Mouse (Mus musculus): ENCODE results near the gene Rassf2. TPM values are rescaled to one million over a fixed set of nuclear protein-coding genes. Genes with fewer than 3 reads are reported as not detected.

Gene Rassf2
- polyA plus RNA-seq, 1 experiment = 35.7 TPM

- no peak overlapping the region for H3K4me3 ChIP-seq (replicated peaks; ENCODE audit: control insufficient read depth, low read depth, low read length)
- peaks cover 4% of the 10 kb centered on the region for H3K4me1 ChIP-seq (ENCODE audit: control insufficient read depth, insufficient read depth, low read length)
- TF ChIP-seq CTCF (IDR thresholded peaks at IDR 0.05; ENCODE audit: control insufficient read depth, insufficient read depth, low read length) = no peak
- no peak for TF ChIP-seq POLR2A (IDR thresholded peaks at IDR 0.05; ENCODE audit: borderline replicate concordance, control insufficient read depth, low read depth, low read length)
- H3K27ac ChIP-seq (ENCODE audit: control insufficient read depth, insufficient read depth, low read depth, low read length, poor library complexity) = no peak overlapping the region
- 84% methylated on average over 15 of the region's 15 CpGs for WGBS
Measured at GRCm38 (mm10) chr2:132044320-132045274, 14.5 kb upstream of the Rassf2 start.

GRCm38 (mm10) chr2:132043101-132043621 lies 13.1 kb upstream of the Rassf2 start:
- no peak for TF ChIP-seq POLR2A (IDR thresholded peaks at IDR 0.05; ENCODE audit: borderline replicate concordance, control insufficient read depth, low read depth, low read length)
- no peak for TF ChIP-seq CTCF (IDR thresholded peaks at IDR 0.05; ENCODE audit: control insufficient read depth, insufficient read depth, low read length)
- peaks cover 6% of the 10 kb centered on the region for H3K4me1 ChIP-seq (ENCODE audit: control insufficient read depth, insufficient read depth, low read length)
- 81% methylated on average over 13 of the region's 13 CpGs for WGBS
- H3K4me3 ChIP-seq (replicated peaks; ENCODE audit: control insufficient read depth, low read depth, low read length) = no peak overlapping the region
- H3K27ac ChIP-seq (ENCODE audit: control insufficient read depth, insufficient read depth, low read depth, low read length, poor library complexity) = no peak overlapping the region

- 8% methylated on average over 7 of the region's 7 CpGs for WGBS
- peaks cover 6% of the 10 kb centered on the region for H3K4me1 ChIP-seq (ENCODE audit: control insufficient read depth, insufficient read depth, low read length)
- H3K27ac ChIP-seq (ENCODE audit: control insufficient read depth, insufficient read depth, low read depth, low read length, poor library complexity) = peak overlapping the region; percentile 1; the same call in 1 of the 2 replicates
- no peak for TF ChIP-seq POLR2A (IDR thresholded peaks at IDR 0.05; ENCODE audit: borderline replicate concordance, control insufficient read depth, low read depth, low read length)
- H3K4me3 ChIP-seq (replicated peaks; ENCODE audit: control insufficient read depth, low read depth, low read length) = no peak overlapping the region
Measured at GRCm38 (mm10) chr2:132039894-132040293, 9.8 kb upstream of the Rassf2 start.

- no peak overlapping the region for H3K27ac ChIP-seq (ENCODE audit: control insufficient read depth, insufficient read depth, low read depth, low read length, poor library complexity)
- H3K4me3 ChIP-seq (replicated peaks; ENCODE audit: control insufficient read depth, low read depth, low read length) = no peak overlapping the region
- WGBS = 89% methylated on average over 5 of the region's 5 CpGs
- H3K4me1 ChIP-seq (ENCODE audit: control insufficient read depth, insufficient read depth, low read length) = peaks cover 7% of the 10 kb centered on the region
- TF ChIP-seq CTCF (IDR thresholded peaks at IDR 0.05; ENCODE audit: control insufficient read depth, insufficient read depth, low read length) (no peak), POLR2A (IDR thresholded peaks at IDR 0.05; ENCODE audit: borderline replicate concordance, control insufficient read depth, low read depth, low read length) (no peak)
Measured at GRCm38 (mm10) chr2:132036326-132036725, 6.3 kb upstream of the Rassf2 start.

- H3K4me1 ChIP-seq (ENCODE audit: control insufficient read depth, insufficient read depth, low read length) = peaks cover 7% of the 10 kb centered on the region
Measured at GRCm38 (mm10) chr2:132035470-132035835, 5.4 kb upstream of the Rassf2 start.

GRCm38 (mm10) chr2:132034590-132035469 lies 4.8 kb upstream of the Rassf2 start:
- Histone ChIP-seq H3K4me1 (ENCODE audit: control insufficient read depth, insufficient read depth, low read length) (peaks cover 5% of the 10 kb centered on the region), H3K27ac (ENCODE audit: control insufficient read depth, insufficient read depth, low read depth, low read length, poor library complexity) (peak overlapping the region; percentile 90), H3K4me3 (replicated peaks; ENCODE audit: control insufficient read depth, low read depth, low read length) (no peak overlapping the region)
- 42% methylated on average over 4 of the region's 4 CpGs for WGBS
- TF ChIP-seq POLR2A (IDR thresholded peaks at IDR 0.05; ENCODE audit: borderline replicate concordance, control insufficient read depth, low read depth, low read length) = no peak
- no peak for TF ChIP-seq CTCF (IDR thresholded peaks at IDR 0.05; ENCODE audit: control insufficient read depth, insufficient read depth, low read length)

More at GRCm38 (mm10) chr2:132035470-132035835, 5.4 kb upstream of the Rassf2 start:
- no peak for TF ChIP-seq POLR2A (IDR thresholded peaks at IDR 0.05; ENCODE audit: borderline replicate concordance, control insufficient read depth, low read depth, low read length)
- TF ChIP-seq CTCF (IDR thresholded peaks at IDR 0.05; ENCODE audit: control insufficient read depth, insufficient read depth, low read length) = no peak
- H3K4me3 ChIP-seq (replicated peaks; ENCODE audit: control insufficient read depth, low read depth, low read length) = no peak overlapping the region
- WGBS = 15% methylated on average over 11 of the region's 11 CpGs
- peak overlapping the region; percentile 90 for H3K27ac ChIP-seq (ENCODE audit: control insufficient read depth, insufficient read depth, low read depth, low read length, poor library complexity)

- no peak overlapping the region for H3K4me3 ChIP-seq (replicated peaks; ENCODE audit: control insufficient read depth, low read depth, low read length)
- no peak overlapping the region for H3K27ac ChIP-seq (ENCODE audit: control insufficient read depth, insufficient read depth, low read depth, low read length, poor library complexity)
- H3K4me1 ChIP-seq (ENCODE audit: control insufficient read depth, insufficient read depth, low read length) = peaks cover 1% of the 10 kb centered on the region; the same call in 1 of the 2 replicates
- whole genome bisulfite sequencing = 77% methylated on average over 11 of the region's 11 CpGs
- TF ChIP-seq CTCF (IDR thresholded peaks at IDR 0.05; ENCODE audit: control insufficient read depth, insufficient read depth, low read length) (no peak), POLR2A (IDR thresholded peaks at IDR 0.05; ENCODE audit: borderline replicate concordance, control insufficient read depth, low read depth, low read length) (no peak)
Measured at GRCm38 (mm10) chr2:132031364-132032095, 1.5 kb upstream of the Rassf2 start.

Data from bone marrow, adult 2 months (tissue).